Mouse (Mus musculus) forebrain, embryonic 11.5 days (tissue): ENCODE data around the gene Axin2. TPM values are rescaled to one million over a fixed set of nuclear protein-coding genes. Genes with fewer than 3 reads are reported as not detected.

Experiments
- ATAC-seq: fragments of 200-750 bp; cut with Nextera tagmentation; replicated peaks from 2 replicates; pipeline ENCODE4 v1.8.0; 2017; ENCODE audit warnings: moderate TSS enrichment; ENCODE audit not compliant: low FRiP score
- DNase-seq: peaks from one replicate; pipeline ENCODE4 v3.0.0-alpha.2; 2017; ENCODE audit warnings: low spot score
- H3K27ac ChIP-seq: fragments of 300-500 bp; sonication (generic); 2 replicates; pipeline ENCODE4 v1.5.1; 2014; ENCODE audit warnings: low read depth, low read length
- H3K27me3 ChIP-seq: fragments of 300-500 bp; sonication (generic); 2 replicates; pipeline ENCODE4 v1.6.1; 2014; ENCODE audit warnings: mild to moderate bottlenecking, low read length, mixed read lengths; ENCODE audit not compliant: control insufficient read depth, insufficient read depth
- H3K36me3 ChIP-seq: fragments of 300-500 bp; sonication (generic); 2 replicates; pipeline ENCODE4 v1.6.1; 2014; ENCODE audit warnings: mild to moderate bottlenecking, low read length, moderate library complexity, mixed read lengths; ENCODE audit not compliant: control insufficient read depth, insufficient read depth
- H3K4me1 ChIP-seq: fragments of 300-500 bp; sonication (generic); replicated peaks from 2 replicates; pipeline ENCODE4 v1.6.1; 2014; ENCODE audit warnings: low read length, mixed read lengths; ENCODE audit not compliant: control insufficient read depth, insufficient read depth
- H3K4me2 ChIP-seq: fragments of 300-500 bp; sonication (generic); 2 replicates; pipeline ENCODE4 v1.6.1; 2014; ENCODE audit warnings: low read depth, mild to moderate bottlenecking, low read length, moderate library complexity, mixed read lengths; ENCODE audit not compliant: severe bottlenecking
- H3K4me3 ChIP-seq: fragments of 300-500 bp; sonication (generic); 2 replicates; pipeline ENCODE4 v1.5.1; 2014; ENCODE audit warnings: low read depth, low read length
- H3K9ac ChIP-seq: fragments of 300-500 bp; sonication (generic); 2 replicates; pipeline ENCODE4 v1.6.1; 2014; ENCODE audit warnings: low read length
- H3K9me3 ChIP-seq: fragments of 300-500 bp; sonication (generic); 2 replicates; pipeline ENCODE4 v1.6.1; 2016; ENCODE audit warnings: low read length, mixed read lengths; ENCODE audit not compliant: control insufficient read depth
- WGBS: fragments of 180-500 bp; shearing (Covaris S2); extraction: QIAGEN DNeasy Blood & Tissue Kit; methylation state at CpG from one replicate; pipeline ENCODE4 v1.1.7; 2014; 5-methylcytosine and 5-hydroxymethylcytosine counted together
- polyA plus RNA-seq: library from polyadenylated mRNA; unstranded; fragments of >200 nt; fragmentation: Nextera tagmentation; extraction: Ambion mirVana; gene quantifications from 2 replicates; pipeline ENCODE4 v1.2.1, GENCODE M21; 2014

The Axin2 gene
- polyA plus RNA-seq, 1 experiment from 2014 or later: 20.9 TPM

GRCm38 (mm10) chr11:108940655-108941412 lies 20.7 kb downstream of the Axin2 start:
- DNase-seq: no peak
- peaks cover 45% of the 10 kb centered on the region for H3K36me3 ChIP-seq
- peaks cover 25% of the 10 kb centered on the region for H3K4me1 ChIP-seq
- H3K9me3 ChIP-seq: no peaks in the 10 kb centered on the region
- no peak overlapping the region for H3K9ac ChIP-seq
- peak overlapping the region; percentile 50 for H3K27ac ChIP-seq
- H3K27me3 ChIP-seq: no peaks in the 10 kb centered on the region
- no peak overlapping the region for H3K4me3 ChIP-seq
- ATAC-seq: no peak
- WGBS: 34% methylated on average over 17 of the region's 19 CpGs
- no peak overlapping the region for H3K4me2 ChIP-seq

- ATAC-seq (0 out of 2 replicates have a peak, but pooled peaks have one; percentile 1), DNase-seq (no peak)
- H3K4me1 ChIP-seq: peaks cover 15% of the 10 kb centered on the region
- H3K27ac ChIP-seq: no peak overlapping the region
- no peaks in the 10 kb centered on the region for H3K9me3 ChIP-seq
- H3K9ac ChIP-seq: no peak overlapping the region
- WGBS: 95% methylated on average over 18 of the region's 18 CpGs
- no peak overlapping the region for H3K4me2 ChIP-seq
- H3K27me3 ChIP-seq: no peaks in the 10 kb centered on the region
- H3K36me3 ChIP-seq: peaks cover 53% of the 10 kb centered on the region
- H3K4me3 ChIP-seq: no peak overlapping the region
Observed at GRCm38 (mm10) chr11:108941836-108942235, 21.7 kb downstream of the Axin2 start.

GRCm38 (mm10) chr11:108943741-108944140 lies 23.6 kb downstream of the Axin2 start:
- ATAC-seq (no peak), DNase-seq (no peak)
- H3K27me3 ChIP-seq: no peaks in the 10 kb centered on the region
- no peaks in the 10 kb centered on the region for H3K9me3 ChIP-seq
- no peak overlapping the region for H3K4me3 ChIP-seq
- 83% methylated on average over 11 of the region's 11 CpGs for WGBS
- no peak overlapping the region for H3K4me2 ChIP-seq
- H3K27ac ChIP-seq: no peak overlapping the region
- H3K9ac ChIP-seq: no peak overlapping the region
- H3K4me1 ChIP-seq: peaks cover 12% of the 10 kb centered on the region
- H3K36me3 ChIP-seq: peaks cover 51% of the 10 kb centered on the region

GRCm38 (mm10) chr11:108945666-108946065 lies 25.5 kb downstream of the Axin2 start:
- DNase-seq (peak; percentile 47), ATAC-seq (no peak)
- Histone ChIP-seq H3K4me2 (no peak overlapping the region), H3K9me3 (no peaks in the 10 kb centered on the region), H3K27me3 (no peaks in the 10 kb centered on the region), H3K36me3 (peaks cover 40% of the 10 kb centered on the region), H3K4me1 (peaks cover 4% of the 10 kb centered on the region; the same call in 1 of the 2 replicates), H3K27ac (no peak overlapping the region), H3K9ac (no peak overlapping the region), H3K4me3 (no peak overlapping the region)
- WGBS: 95% methylated on average over 9 of the region's 9 CpGs

GRCm38 (mm10) chr11:108947425-108948184 lies 27.5 kb downstream of the Axin2 start:
- H3K36me3 ChIP-seq: peaks cover 29% of the 10 kb centered on the region
- H3K4me2 ChIP-seq: no peak overlapping the region
- H3K27ac ChIP-seq: 0 out of 2 replicates have a peak overlapping the region, but pooled peaks have one; percentile 12
- DNase-seq (peak; percentile 57), ATAC-seq (no peak)
- WGBS: 75% methylated on average over 20 of the region's 20 CpGs
- no peak overlapping the region for H3K4me3 ChIP-seq
- H3K9me3 ChIP-seq: no peaks in the 10 kb centered on the region
- H3K4me1 ChIP-seq: no peaks in the 10 kb centered on the region
- H3K27me3 ChIP-seq: no peaks in the 10 kb centered on the region
- no peak overlapping the region for H3K9ac ChIP-seq

GRCm38 (mm10) chr11:108948501-108948900 lies 28.4 kb downstream of the Axin2 start:
- Histone ChIP-seq H3K4me1 (no peaks in the 10 kb centered on the region), H3K36me3 (peaks cover 24% of the 10 kb centered on the region), H3K9ac (no peak overlapping the region), H3K4me3 (no peak overlapping the region), H3K27ac (no peak overlapping the region), H3K4me2 (no peak overlapping the region), H3K9me3 (no peaks in the 10 kb centered on the region), H3K27me3 (no peaks in the 10 kb centered on the region)
- peak; percentile 51 for DNase-seq
- 0 out of 2 replicates have a peak, but pooled peaks have one; percentile 10 for ATAC-seq
- 77% methylated on average over 7 of the region's 7 CpGs for WGBS

- Histone ChIP-seq H3K9ac (no peak overlapping the region), H3K27ac (no peak overlapping the region), H3K4me3 (no peak overlapping the region), H3K4me2 (no peak overlapping the region), H3K4me1 (no peaks in the 10 kb centered on the region), H3K9me3 (no peaks in the 10 kb centered on the region), H3K27me3 (no peaks in the 10 kb centered on the region), H3K36me3 (peaks cover 24% of the 10 kb centered on the region)
- ATAC-seq (no peak), DNase-seq (peak; percentile 50)
- WGBS: 77% methylated on average over 10 of the region's 10 CpGs
Observed at GRCm38 (mm10) chr11:108948931-108949330, 28.8 kb downstream of the Axin2 start.

GRCm38 (mm10) chr11:108952343-108952742 lies 32.2 kb downstream of the Axin2 start:
- Histone ChIP-seq H3K27ac (no peak overlapping the region), H3K4me1 (no peaks in the 10 kb centered on the region), H3K4me2 (no peak overlapping the region), H3K36me3 (no peaks in the 10 kb centered on the region; the same call in 1 of the 2 replicates), H3K27me3 (no peaks in the 10 kb centered on the region), H3K9me3 (no peaks in the 10 kb centered on the region), H3K9ac (no peak overlapping the region), H3K4me3 (no peak overlapping the region)
- DNase-seq (peak; percentile 38), ATAC-seq (no peak)
- 77% methylated on average over 5 of the region's 5 CpGs for WGBS
